Mouse (Mus musculus) limb, embryonic 14.5 days (tissue): ENCODE results near the gene Apobec1. TPM values are rescaled to one million over a fixed set of nuclear protein-coding genes. Genes with fewer than 3 reads are reported as not detected.
"Not testable (repeated sequence)": the region's sequence is repeated elsewhere in the genome, so short reads cannot be mapped to it uniquely, and the experiment has no call there.

ENCODE experiments used
- ATAC-seq: fragments of 200-750 bp; cut with Nextera tagmentation; 2 replicates; pipeline ENCODE4 v1.8.0; 2017; ENCODE audit warnings: low read depth, moderate number of reproducible peaks, moderate TSS enrichment; ENCODE audit not compliant: low FRiP score
- DNase-seq: peaks from one replicate; pipeline ENCODE4 v3.0.0-alpha.2; 2015; ENCODE audit warnings: low spot score
- H3K27ac ChIP-seq: fragments of 300-500 bp; sonication (generic); replicated peaks from 2 replicates; pipeline ENCODE4 v1.5.1; 2014; ENCODE audit warnings: low read depth, mild to moderate bottlenecking, low read length, moderate library complexity, mixed read lengths
- H3K27me3 ChIP-seq: fragments of 300-500 bp; sonication (generic); 2 replicates; pipeline ENCODE4 v1.6.1; 2014; ENCODE audit warnings: low read length, mixed read lengths; ENCODE audit not compliant: control insufficient read depth, insufficient read depth
- H3K36me3 ChIP-seq: fragments of 300-500 bp; sonication (generic); 2 replicates; pipeline ENCODE4 v1.6.1; 2014; ENCODE audit warnings: mild to moderate bottlenecking, low read length, moderate library complexity, mixed read lengths; ENCODE audit not compliant: control insufficient read depth, insufficient read depth
- H3K4me1 ChIP-seq: fragments of 300-500 bp; sonication (generic); 2 replicates; pipeline ENCODE4 v1.6.1; 2014; ENCODE audit warnings: antibody characterized with exemption, low read length, mixed read lengths; ENCODE audit not compliant: control insufficient read depth, insufficient read depth
- H3K4me2 ChIP-seq: fragments of 300-500 bp; sonication (generic); replicated peaks from 2 replicates; pipeline ENCODE4 v1.6.1; 2014; ENCODE audit warnings: low read depth, mild to moderate bottlenecking, low read length, moderate library complexity; ENCODE audit not compliant: severe bottlenecking
- H3K4me3 ChIP-seq: fragments of 300-500 bp; sonication (generic); replicated peaks from 2 replicates; pipeline ENCODE4 v1.5.1; 2014; ENCODE audit warnings: low read length
- H3K9ac ChIP-seq: fragments of 300-500 bp; sonication (generic); 2 replicates; pipeline ENCODE4 v1.6.1; 2014; ENCODE audit warnings: mild to moderate bottlenecking, low read depth, low read length, moderate library complexity; ENCODE audit not compliant: severe bottlenecking
- H3K9me3 ChIP-seq: fragments of 300-500 bp; sonication (generic); 2 replicates; pipeline ENCODE4 v1.6.1; 2016; ENCODE audit warnings: low read length; ENCODE audit not compliant: control insufficient read depth
- POLR2A ChIP-seq: fragments of 200-500 bp; IDR thresholded peaks from 2 replicates; pipeline ENCODE4 v1.8.0; 2012; ENCODE audit warnings: inconsistent platforms, mild to moderate bottlenecking, moderate library complexity, borderline replicate concordance; ENCODE audit not compliant: insufficient read depth, insufficient read length; ENCODE audit errors: extremely low read depth
- WGBS: fragments of 180-500 bp; shearing (Covaris S2); extraction: QIAGEN DNeasy Blood & Tissue Kit; methylation state at CpG from one replicate; pipeline ENCODE4 v1.1.7; 2014; 5-methylcytosine and 5-hydroxymethylcytosine counted together
- polyA plus RNA-seq, 2 experiments: library from polyadenylated mRNA; depleted of rRNA in 1 of 2; stranded (reverse) in 1 of 2; unstranded in 1 of 2; fragments of >200 nt; fragmentation: Nextera tagmentation in 1 of 2; extraction: Ambion mirVana in 1 of 2; gene quantifications; 2 replicates each; pipeline versions ENCODE4 v1.2.1 to v1.2.3; 2012 to 2014

Apobec1 gene
- polyA plus RNA-seq, 2 experiments: 3.5 to 7.2 TPM

GRCm38 (mm10) chr6:122553606-122554005, 48.6 kb downstream of the Apobec1 start, which contains the start of gene Aicda:
Gene Aicda, plus strand, starts transcription at chr6:122553801.
- Histone ChIP-seq H3K27me3 (no peaks in the 10 kb centered on the region; the same call in 1 of the 2 replicates), H3K4me1 (no peaks in the 10 kb centered on the region), H3K4me2 (no peak within 1 kb of the TSS), H3K36me3 (no peaks in the 10 kb centered on the region), H3K27ac (no peak within 1 kb of the TSS), H3K9me3 (no peaks in the 10 kb centered on the region), H3K9ac (no peak within 1 kb of the TSS), H3K4me3 (no peak within 1 kb of the TSS)
- DNase-seq (no peak), ATAC-seq (no peak)
- TF ChIP-seq POLR2A: no peak
- WGBS: 52% methylated on average over 9 of the region's 9 CpGs

DNA sequence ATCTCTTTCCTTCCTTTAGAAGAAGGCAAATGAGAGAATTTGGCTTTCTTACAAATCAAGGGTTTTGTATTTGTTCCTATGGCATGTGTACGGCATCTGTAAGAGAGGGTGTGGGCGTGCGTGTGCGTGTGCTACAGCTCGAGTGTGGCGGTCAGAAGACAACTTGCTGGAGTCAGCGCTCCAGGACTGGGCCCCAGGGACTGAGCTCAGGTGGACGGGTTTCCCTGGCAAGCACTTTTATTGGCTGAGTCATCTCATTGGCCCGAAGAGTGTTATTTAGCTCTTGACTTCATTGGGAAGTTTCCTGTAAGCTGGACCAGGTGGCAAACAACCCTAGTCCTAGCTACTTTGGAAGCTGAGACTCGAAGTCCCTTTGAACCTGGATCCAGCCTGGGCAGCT, 56.3 kb downstream of the Apobec1 start:
- 23% methylated on average over 10 of the region's 10 CpGs for WGBS
- peak overlapping the region; percentile 29 for H3K4me2 ChIP-seq
- no peak overlapping the region for H3K4me3 ChIP-seq
- peaks cover 16% of the 10 kb centered on the region for H3K4me1 ChIP-seq
- TF ChIP-seq POLR2A: no peak
- no peaks in the 10 kb centered on the region for H3K36me3 ChIP-seq
- no peaks in the 10 kb centered on the region for H3K9me3 ChIP-seq
- H3K27ac ChIP-seq: peak overlapping the region; percentile 62; the same call in 1 of the 2 replicates
- no peaks in the 10 kb centered on the region for H3K27me3 ChIP-seq
- DNase-seq: peak; percentile 77
- no peak overlapping the region for H3K9ac ChIP-seq
- peak; percentile 74 for ATAC-seq

DNA sequence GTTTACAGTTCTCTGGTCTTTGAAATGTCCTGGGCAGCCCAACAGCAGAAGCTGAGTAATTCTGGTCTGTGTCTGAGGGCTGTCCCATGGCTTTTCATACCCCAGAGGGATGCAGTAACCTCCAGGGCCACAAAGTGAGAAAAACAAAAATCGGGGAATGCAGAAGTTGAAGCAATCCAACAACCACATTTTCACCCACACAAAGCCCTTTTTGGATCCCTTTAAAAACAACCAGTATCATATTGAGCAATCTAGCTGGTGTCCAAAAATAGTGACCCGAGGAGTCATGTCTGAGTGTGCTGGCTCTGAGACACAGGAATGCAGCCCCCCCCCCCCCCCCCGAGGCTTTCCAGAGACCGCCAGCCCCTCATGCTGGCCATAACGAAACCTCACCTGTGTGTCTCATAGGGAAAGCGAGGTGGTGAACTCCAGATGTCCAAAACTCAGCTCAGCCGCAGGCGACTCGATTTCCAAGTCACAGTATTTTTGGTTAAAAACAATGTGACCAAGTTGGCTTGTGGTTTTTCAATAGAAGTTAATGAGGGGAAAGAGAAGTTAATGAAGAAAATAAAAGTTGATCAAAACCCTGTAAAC, 56.9 kb downstream of the Apobec1 start:
- H3K27me3 ChIP-seq: no peaks in the 10 kb centered on the region
- ATAC-seq (peak; percentile 55), DNase-seq (no peak)
- no peak overlapping the region for H3K4me3 ChIP-seq
- peak overlapping the region; percentile 62 for H3K27ac ChIP-seq
- TF ChIP-seq POLR2A: no peak
- peak overlapping the region; percentile 29; the same call in 1 of the 2 replicates for H3K4me2 ChIP-seq
- H3K36me3 ChIP-seq: no peaks in the 10 kb centered on the region
- H3K4me1 ChIP-seq: peaks cover 16% of the 10 kb centered on the region
- H3K9me3 ChIP-seq: no peaks in the 10 kb centered on the region
- no peak overlapping the region for H3K9ac ChIP-seq
- 20% methylated on average over 8 of the region's 9 CpGs for WGBS

GRCm38 (mm10) chr6:122544672-122545071, 57.6 kb downstream of the Apobec1 start:
- Histone ChIP-seq H3K27ac (no peak overlapping the region), H3K9ac (no peak overlapping the region), H3K27me3 (no peaks in the 10 kb centered on the region), H3K4me3 (no peak overlapping the region), H3K36me3 (no peaks in the 10 kb centered on the region), H3K4me2 (no peak overlapping the region), H3K4me1 (peaks cover 16% of the 10 kb centered on the region), H3K9me3 (no peaks in the 10 kb centered on the region)
- ATAC-seq (no peak), DNase-seq (no peak)
- no peak for TF ChIP-seq POLR2A
- WGBS: 100% methylated on average over 1 of the region's 1 CpGs

- H3K9ac ChIP-seq: no peak overlapping the region
- TF ChIP-seq POLR2A: no peak
- no peaks in the 10 kb centered on the region for H3K9me3 ChIP-seq
- ATAC-seq (no peak), DNase-seq (no peak)
- 90% methylated on average over 5 of the region's 5 CpGs for WGBS
- H3K27ac ChIP-seq: no peak overlapping the region
- H3K4me2 ChIP-seq: no peak overlapping the region
- H3K4me3 ChIP-seq: no peak overlapping the region
- no peaks in the 10 kb centered on the region for H3K27me3 ChIP-seq
- H3K4me1 ChIP-seq: peaks cover 16% of the 10 kb centered on the region
- no peaks in the 10 kb centered on the region for H3K36me3 ChIP-seq
Measured at GRCm38 (mm10) chr6:122543574-122543973, 58.7 kb downstream of the Apobec1 start.

DNA sequence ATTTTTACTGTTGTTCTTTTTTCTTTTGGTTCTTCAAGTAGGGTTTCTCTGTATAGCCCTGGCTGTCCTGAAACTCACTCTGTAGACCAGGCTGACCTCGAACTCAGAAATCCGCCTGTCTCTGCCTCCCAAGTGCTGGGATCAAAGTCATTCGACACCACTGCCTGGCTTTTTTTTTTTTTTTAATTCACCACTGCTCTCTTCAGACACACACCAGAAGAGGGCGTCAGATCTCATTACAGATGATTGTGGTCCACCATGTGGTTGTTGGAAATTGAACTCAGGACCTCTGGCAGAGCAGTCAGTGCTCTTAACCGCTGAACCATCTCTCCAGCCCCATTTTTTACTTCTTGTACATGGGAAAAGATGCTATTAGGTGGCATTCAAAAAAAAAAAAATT, 59.8 kb downstream of the Apobec1 start:
- H3K4me1 ChIP-seq: peaks cover 16% of the 10 kb centered on the region
- not testable (repeated sequence) for H3K9me3 ChIP-seq, H3K27ac ChIP-seq, H3K36me3 ChIP-seq, H3K4me3 ChIP-seq, H3K9ac ChIP-seq, ATAC-seq, H3K4me2 ChIP-seq, H3K27me3 ChIP-seq, DNase-seq
- 74% methylated on average over 5 of the region's 5 CpGs for WGBS
